Mouse (Mus musculus) liver, embryonic 16.5 days (tissue): ENCODE results near the gene Epha4. TPM values are rescaled to one million over a fixed set of nuclear protein-coding genes. Genes with fewer than 3 reads are reported as not detected.

Experiments used
- ATAC-seq: fragments of 200-750 bp; cut with Nextera tagmentation; 2 replicates; pipeline ENCODE4 v1.8.0; 2017; ENCODE audit warnings: low read depth, mild to moderate bottlenecking, moderate number of reproducible peaks, moderate library complexity
- H3K27ac ChIP-seq: fragments of 300-500 bp; sonication (generic); 2 replicates; pipeline ENCODE4 v1.5.1; 2014; ENCODE audit warnings: mild to moderate bottlenecking, low read length
- H3K27me3 ChIP-seq: fragments of 300-500 bp; sonication (generic); 2 replicates; pipeline ENCODE4 v1.6.1; 2014; ENCODE audit warnings: low read depth, low read length, mixed read lengths; ENCODE audit not compliant: control insufficient read depth, insufficient read depth
- H3K36me3 ChIP-seq: fragments of 300-500 bp; sonication (generic); 2 replicates; pipeline ENCODE4 v1.6.1; 2014; ENCODE audit warnings: mild to moderate bottlenecking; ENCODE audit not compliant: control insufficient read depth, insufficient read depth
- H3K4me1 ChIP-seq: fragments of 300-500 bp; sonication (generic); 2 replicates; pipeline ENCODE4 v1.6.1; 2014; ENCODE audit warnings: low read depth, low read length, mixed read lengths; ENCODE audit not compliant: control insufficient read depth
- H3K4me2 ChIP-seq: fragments of 300-500 bp; sonication (generic); 2 replicates; pipeline ENCODE4 v1.6.1; 2014; ENCODE audit warnings: low read depth, low read length, mixed read lengths
- H3K4me3 ChIP-seq: fragments of 300-500 bp; sonication (generic); 2 replicates; pipeline ENCODE4 v1.5.1; 2014; ENCODE audit warnings: low read depth, mild to moderate bottlenecking, low read length
- H3K9ac ChIP-seq: fragments of 300-500 bp; sonication (generic); 2 replicates; pipeline ENCODE4 v1.6.1; 2014; ENCODE audit warnings: low read depth, low read length
- H3K9me3 ChIP-seq: fragments of 300-500 bp; sonication (generic); replicated peaks from 2 replicates; pipeline ENCODE4 v1.6.1; 2016; ENCODE audit warnings: low read length; ENCODE audit not compliant: control insufficient read depth
- WGBS: fragments of 180-500 bp; shearing (Covaris S2); extraction: QIAGEN DNeasy Blood & Tissue Kit; methylation state at CpG from one replicate; pipeline ENCODE4 v1.1.7; 2014; ENCODE audit not compliant: insufficient replicate concordance; 5-methylcytosine and 5-hydroxymethylcytosine counted together
- polyA plus RNA-seq: library from polyadenylated mRNA; unstranded; fragments of >200 nt; fragmentation: Nextera tagmentation; extraction: Ambion mirVana; gene quantifications from 2 replicates; pipeline ENCODE4 v1.2.1, GENCODE M21; 2015

The Epha4 gene
- polyA plus RNA-seq, 1 experiment from 2014 or later, result 0.30 TPM

GRCm38 (mm10) chr1:77460831-77461629 lies 53.9 kb downstream of the Epha4 start:
- no peak overlapping the region for H3K4me3 ChIP-seq
- no peaks in the 10 kb centered on the region for H3K4me1 ChIP-seq
- H3K27me3 ChIP-seq, result no peaks in the 10 kb centered on the region
- ATAC-seq, result no peak
- 52% methylated on average over 11 of the region's 11 CpGs for WGBS
- no peak overlapping the region for H3K4me2 ChIP-seq
- no peaks in the 10 kb centered on the region for H3K36me3 ChIP-seq
- no peaks in the 10 kb centered on the region for H3K9me3 ChIP-seq
- H3K27ac ChIP-seq, result no peak overlapping the region
- H3K9ac ChIP-seq, result no peak overlapping the region

DNA sequence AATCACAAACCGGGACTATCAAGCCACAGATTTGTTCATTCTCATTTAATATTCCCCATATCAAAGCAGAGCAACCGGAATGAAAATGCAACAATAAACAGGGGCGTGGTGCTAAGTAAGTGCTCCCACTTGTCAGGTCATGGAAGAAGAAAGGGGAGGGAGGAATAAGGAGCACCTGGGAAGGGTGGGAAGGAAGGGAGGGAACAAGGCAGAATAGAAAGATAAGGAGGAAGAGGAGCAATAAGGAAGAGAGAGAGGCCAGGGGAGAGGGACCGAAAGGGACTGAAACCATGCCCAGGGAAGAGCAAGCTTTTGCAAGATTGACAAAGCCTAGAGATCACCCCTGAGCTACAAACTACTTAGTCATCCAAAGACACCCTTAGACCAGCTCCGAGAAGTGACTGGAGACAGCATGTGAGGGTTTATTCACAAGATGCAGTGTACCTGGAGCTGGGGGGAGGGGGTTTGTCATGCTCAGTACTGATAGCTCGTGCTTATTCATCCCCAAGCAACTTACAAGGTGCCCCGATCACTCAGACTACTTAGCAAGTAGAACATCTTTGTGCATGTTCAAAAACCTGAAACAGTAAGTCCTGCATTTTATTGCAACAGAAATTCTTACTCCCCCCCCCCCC lies 56.0 kb downstream of the Epha4 start:
- no peaks in the 10 kb centered on the region for H3K36me3 ChIP-seq
- H3K9ac ChIP-seq, result no peak overlapping the region
- H3K4me1 ChIP-seq, result no peaks in the 10 kb centered on the region
- no peaks in the 10 kb centered on the region for H3K27me3 ChIP-seq
- no peak overlapping the region for H3K27ac ChIP-seq
- no peak for ATAC-seq
- no peaks in the 10 kb centered on the region for H3K9me3 ChIP-seq
- no peak overlapping the region for H3K4me3 ChIP-seq
- WGBS, result 59% methylated on average over 7 of the region's 7 CpGs
- H3K4me2 ChIP-seq, result no peak overlapping the region

GRCm38 (mm10) chr1:77457446-77457800 lies 57.5 kb downstream of the Epha4 start:
- Histone ChIP-seq H3K36me3 (no peaks in the 10 kb centered on the region), H3K9ac (no peak overlapping the region), H3K27me3 (no peaks in the 10 kb centered on the region), H3K4me2 (no peak overlapping the region), H3K9me3 (no peaks in the 10 kb centered on the region), H3K27ac (no peak overlapping the region), H3K4me3 (no peak overlapping the region), H3K4me1 (no peaks in the 10 kb centered on the region)
- 40% methylated on average over 6 of the region's 6 CpGs for WGBS
- no peak for ATAC-seq

- H3K9ac ChIP-seq, result no peak overlapping the region
- H3K36me3 ChIP-seq, result no peaks in the 10 kb centered on the region
- ATAC-seq, result no peak
- no peak overlapping the region for H3K4me3 ChIP-seq
- no peak overlapping the region for H3K27ac ChIP-seq
- H3K9me3 ChIP-seq, result no peaks in the 10 kb centered on the region
- no peaks in the 10 kb centered on the region for H3K27me3 ChIP-seq
- no peak overlapping the region for H3K4me2 ChIP-seq
- WGBS, result 61% methylated on average over 7 of the region's 7 CpGs
- no peaks in the 10 kb centered on the region for H3K4me1 ChIP-seq
These were observed 58.0 kb downstream of the Epha4 start for GRCm38 (mm10) chr1:77456695-77457445.

GRCm38 (mm10) chr1:77453811-77454210 lies 61.1 kb downstream of the Epha4 start:
- H3K4me1 ChIP-seq, result no peaks in the 10 kb centered on the region
- H3K36me3 ChIP-seq, result no peaks in the 10 kb centered on the region
- H3K27me3 ChIP-seq, result no peaks in the 10 kb centered on the region
- no peak overlapping the region for H3K4me3 ChIP-seq
- 55% methylated on average over 1 of the region's 1 CpGs for WGBS
- H3K9me3 ChIP-seq, result no peaks in the 10 kb centered on the region
- H3K4me2 ChIP-seq, result no peak overlapping the region
- ATAC-seq, result no peak
- no peak overlapping the region for H3K9ac ChIP-seq
- no peak overlapping the region for H3K27ac ChIP-seq

GRCm38 (mm10) chr1:77452721-77453120 lies 62.2 kb downstream of the Epha4 start:
- 55% methylated on average over 3 of the region's 3 CpGs for WGBS
- Histone ChIP-seq H3K4me2 (no peak overlapping the region), H3K27ac (no peak overlapping the region), H3K36me3 (no peaks in the 10 kb centered on the region), H3K27me3 (no peaks in the 10 kb centered on the region), H3K9me3 (no peaks in the 10 kb centered on the region), H3K4me3 (no peak overlapping the region), H3K9ac (no peak overlapping the region), H3K4me1 (no peaks in the 10 kb centered on the region)
- ATAC-seq, result no peak

- WGBS, result 66% methylated on average over 3 of the region's 3 CpGs
- H3K4me1 ChIP-seq, result no peaks in the 10 kb centered on the region
- no peak for ATAC-seq
- H3K9me3 ChIP-seq, result no peaks in the 10 kb centered on the region
- H3K27me3 ChIP-seq, result no peaks in the 10 kb centered on the region
- no peak overlapping the region for H3K9ac ChIP-seq
- no peak overlapping the region for H3K4me2 ChIP-seq
- H3K27ac ChIP-seq, result no peak overlapping the region
- no peak overlapping the region for H3K4me3 ChIP-seq
- H3K36me3 ChIP-seq, result no peaks in the 10 kb centered on the region
These were observed 63.3 kb downstream of the Epha4 start for GRCm38 (mm10) chr1:77451541-77451940.

- Histone ChIP-seq H3K9ac (no peak overlapping the region), H3K4me2 (no peak overlapping the region), H3K27me3 (no peaks in the 10 kb centered on the region), H3K27ac (no peak overlapping the region), H3K9me3 (no peaks in the 10 kb centered on the region), H3K4me3 (no peak overlapping the region), H3K4me1 (no peaks in the 10 kb centered on the region), H3K36me3 (no peaks in the 10 kb centered on the region)
- 62% methylated on average over 3 of the region's 3 CpGs for WGBS
- ATAC-seq, result no peak
These were observed 64.7 kb downstream of the Epha4 start for GRCm38 (mm10) chr1:77450201-77450600.
